Mouse (Mus musculus) splenic B cell, adult 2 months (primary cell): ENCODE measurements around the gene 2900092C05Rik.

Source experiments
- DNase-seq: peaks from one replicate; pipeline ENCODE4 v3.0.0-alpha.2; 2011; ENCODE audit warnings: low read depth, low spot score
- H3K27me3 ChIP-seq: 2 replicates; pipeline ENCODE4 v1.6.1; 2012; ENCODE audit warnings: mild to moderate bottlenecking, low read length, moderate library complexity, mixed read lengths; ENCODE audit not compliant: control insufficient read depth, poor library complexity, insufficient read depth, severe bottlenecking
- H3K36me3 ChIP-seq: 2 replicates; pipeline ENCODE4 v1.6.1; 2012; ENCODE audit warnings: mild to moderate bottlenecking, low read length, moderate library complexity, mixed read lengths; ENCODE audit not compliant: control insufficient read depth, poor library complexity, insufficient read depth, severe bottlenecking

The 2900092C05Rik gene

GRCm38 (mm10) chr7:12512217-12512616 lies at the start of gene 2900092C05Rik:
Gene 2900092C05Rik (plus strand): TSS chr7:12512517.
- no peaks in the 10 kb centered on the region for H3K27me3 ChIP-seq
- no peak for DNase-seq
- no peaks in the 10 kb centered on the region for H3K36me3 ChIP-seq

GRCm38 (mm10) chr7:12478158-12479008 lies 33.9 kb upstream of the 2900092C05Rik start, which contains the start of gene Zfp606:
Gene Zfp606 (plus strand): TSS chr7:12478293.
- peaks cover 11% of the 10 kb centered on the region; the same call in 1 of the 2 replicates for H3K36me3 ChIP-seq
- DNase-seq = peak; percentile 88
- no peaks in the 10 kb centered on the region for H3K27me3 ChIP-seq

GRCm38 (mm10) chr7:12479009-12479346 lies 33.3 kb upstream of the 2900092C05Rik start:
- Histone ChIP-seq H3K36me3 (peaks cover 12% of the 10 kb centered on the region), H3K27me3 (no peaks in the 10 kb centered on the region)
- DNase-seq = no peak

GRCm38 (mm10) chr7:12479525-12479924 lies 32.8 kb upstream of the 2900092C05Rik start:
- peaks cover 17% of the 10 kb centered on the region for H3K36me3 ChIP-seq

GRCm38 (mm10) chr7:12483771-12484170 lies 28.5 kb upstream of the 2900092C05Rik start:
- peaks cover 21% of the 10 kb centered on the region for H3K36me3 ChIP-seq
- DNase-seq = no peak
- H3K27me3 ChIP-seq = no peaks in the 10 kb centered on the region

More at GRCm38 (mm10) chr7:12479525-12479924, 32.8 kb upstream of the 2900092C05Rik start:
- DNase-seq = no peak
- H3K27me3 ChIP-seq = no peaks in the 10 kb centered on the region

GRCm38 (mm10) chr7:12485956-12486355 lies 26.4 kb upstream of the 2900092C05Rik start:
- peaks cover 21% of the 10 kb centered on the region for H3K36me3 ChIP-seq
- no peaks in the 10 kb centered on the region for H3K27me3 ChIP-seq
- peak; percentile 3 for DNase-seq

- Histone ChIP-seq H3K36me3 (peaks cover 22% of the 10 kb centered on the region), H3K27me3 (no peaks in the 10 kb centered on the region)
- DNase-seq = no peak
These were observed 25.6 kb upstream of the 2900092C05Rik start for GRCm38 (mm10) chr7:12486691-12487090.

GRCm38 (mm10) chr7:12510913-12511312 lies 1.4 kb upstream of the 2900092C05Rik start:
- no peak for DNase-seq

More at GRCm38 (mm10) chr7:12510913-12511312, 1.4 kb upstream of the 2900092C05Rik start:
- H3K27me3 ChIP-seq = no peaks in the 10 kb centered on the region
- H3K36me3 ChIP-seq = no peaks in the 10 kb centered on the region
